Mouse (Mus musculus) liver, embryonic 13.5 days (tissue): ENCODE measurements around the gene Hmgn1. TPM values are rescaled to one million over a fixed set of nuclear protein-coding genes. Genes with fewer than 3 reads are reported as not detected.
A peak's percentile ranks its signal among the peaks of the same experiment; 100 is the strongest.
"Not testable (repeated sequence)": the region's sequence is repeated elsewhere in the genome, so short reads cannot be mapped to it uniquely, and the experiment has no call there.

Source experiments
- ATAC-seq: fragments of 200-750 bp; cut with Nextera tagmentation; 2 replicates; pipeline ENCODE4 v1.8.0; 2017; ENCODE audit warnings: low read depth, mild to moderate bottlenecking, moderate number of reproducible peaks, moderate library complexity
- DNase-seq: peaks from one replicate; pipeline ENCODE4 v3.0.0; 2022
- H3K27ac ChIP-seq: fragments of 300-500 bp; sonication (generic); 2 replicates; pipeline ENCODE4 v1.5.1; 2015; ENCODE audit warnings: moderate library complexity, mild to moderate bottlenecking, inconsistent platforms
- H3K27me3 ChIP-seq: fragments of 300-500 bp; sonication (generic); 2 replicates; pipeline ENCODE4 v1.6.1; 2015; ENCODE audit warnings: mild to moderate bottlenecking, inconsistent platforms
- H3K36me3 ChIP-seq: fragments of 300-500 bp; sonication (generic); 2 replicates; pipeline ENCODE4 v1.6.1; 2015; ENCODE audit warnings: mild to moderate bottlenecking, inconsistent platforms
- H3K4me1 ChIP-seq: fragments of 300-500 bp; sonication (generic); replicated peaks from 2 replicates; pipeline ENCODE4 v1.6.1; 2015; ENCODE audit warnings: inconsistent platforms
- H3K4me2 ChIP-seq: fragments of 300-500 bp; sonication (generic); 2 replicates; pipeline ENCODE4 v1.6.1; 2015; ENCODE audit warnings: inconsistent platforms, mild to moderate bottlenecking, moderate library complexity
- H3K4me3 ChIP-seq: fragments of 300-500 bp; sonication (generic); replicated peaks from 2 replicates; pipeline ENCODE4 v1.5.1; 2015; ENCODE audit warnings: mild to moderate bottlenecking, inconsistent platforms
- H3K9ac ChIP-seq: fragments of 300-500 bp; sonication (generic); 2 replicates; pipeline ENCODE4 v1.6.1; 2015; ENCODE audit warnings: mild to moderate bottlenecking, inconsistent platforms
- H3K9me3 ChIP-seq: fragments of 300-500 bp; sonication (generic); replicated peaks from 2 replicates; pipeline ENCODE4 v1.6.1; 2016; ENCODE audit warnings: inconsistent platforms
- WGBS: fragments of 180-500 bp; shearing (Covaris S2); methylation state at CpG from one replicate; pipeline ENCODE4 v1.1.7; 2015; ENCODE audit not compliant: insufficient replicate concordance; 5-methylcytosine and 5-hydroxymethylcytosine counted together
- polyA plus RNA-seq: library from polyadenylated mRNA; unstranded; fragments of >200 nt; fragmentation: Nextera tagmentation; extraction: Ambion mirVana; gene quantifications from 2 replicates; pipeline ENCODE4 v1.2.1, GENCODE M21; 2015

Gene Hmgn1
- polyA plus RNA-seq, 1 experiment from 2014 or later, result 173 TPM

- Histone ChIP-seq H3K36me3 (peaks cover 34% of the 10 kb centered on the region), H3K27me3 (peaks cover 13% of the 10 kb centered on the region), H3K4me3 (peak overlapping the region; percentile 79), H3K4me2 (peak overlapping the region; percentile 91), H3K9me3 (no peaks in the 10 kb centered on the region), H3K9ac (peak overlapping the region; percentile 84), H3K4me1 (peaks cover 40% of the 10 kb centered on the region), H3K27ac (peak overlapping the region; percentile 73)
- WGBS, result 1% methylated on average over 47 of the region's 52 CpGs
- ATAC-seq (peak; percentile 37), DNase-seq (no peak)
Observed at GRCm38 (mm10) chr16:96127288-96127656, 257 bp downstream of the Hmgn1 start.

DNA sequence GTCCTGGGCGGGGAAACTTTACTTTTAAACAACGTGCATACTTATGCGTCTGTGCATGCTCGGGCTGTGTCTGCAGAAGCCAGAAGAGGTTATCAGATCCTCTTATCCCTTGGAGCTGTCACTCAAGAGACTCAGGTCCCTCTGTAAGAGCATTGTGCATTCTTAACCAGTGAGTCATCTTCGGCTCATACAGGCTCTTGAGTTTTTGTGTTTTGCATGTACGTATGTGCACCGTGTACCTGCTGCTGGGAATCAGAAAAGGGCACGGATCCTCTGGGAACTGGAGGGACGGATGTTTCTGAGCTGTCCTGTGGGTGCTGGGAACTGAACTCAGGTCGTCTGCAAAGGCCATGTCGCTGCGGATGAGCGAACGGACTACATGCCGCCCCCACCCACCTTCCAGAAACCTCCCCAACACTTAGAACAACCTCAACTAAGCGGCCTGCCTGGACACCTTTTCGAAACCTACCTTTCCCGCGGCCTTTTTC is 801 bp downstream of the Hmgn1 start:
- Histone ChIP-seq H3K27me3 (peaks cover 13% of the 10 kb centered on the region), H3K4me3 (peak overlapping the region; percentile 79), H3K4me1 (peaks cover 40% of the 10 kb centered on the region), H3K9ac (peak overlapping the region; percentile 84), H3K36me3 (peaks cover 35% of the 10 kb centered on the region), H3K4me2 (peak overlapping the region; percentile 91), H3K9me3 (no peaks in the 10 kb centered on the region), H3K27ac (peak overlapping the region; percentile 73)
- no peak for ATAC-seq
- WGBS, result 3% methylated on average over 19 of the region's 19 CpGs
- no peak for DNase-seq

GRCm38 (mm10) chr16:96120022-96120623 is 7.4 kb downstream of the Hmgn1 start:
- Histone ChIP-seq H3K4me1 (peaks cover 5% of the 10 kb centered on the region; the same call in 1 of the 2 replicates), H3K4me3 (no peak overlapping the region), H3K9me3 (no peaks in the 10 kb centered on the region), H3K36me3 (peaks cover 40% of the 10 kb centered on the region), H3K27me3 (no peaks in the 10 kb centered on the region), H3K9ac (no peak overlapping the region), H3K4me2 (no peak overlapping the region), H3K27ac (no peak overlapping the region)
- DNase-seq (no peak), ATAC-seq (no peak)
- WGBS, result 52% methylated on average over 4 of the region's 4 CpGs

GRCm38 (mm10) chr16:96114729-96115128 is 12.8 kb downstream of the Hmgn1 start:
- Histone ChIP-seq H3K4me3 (no peak overlapping the region), H3K9ac (no peak overlapping the region), H3K36me3 (no peaks in the 10 kb centered on the region), H3K9me3 (no peaks in the 10 kb centered on the region), H3K27me3 (no peaks in the 10 kb centered on the region), H3K4me2 (no peak overlapping the region), H3K4me1 (no peaks in the 10 kb centered on the region), H3K27ac (no peak overlapping the region)
- no peak for ATAC-seq
- no peak for DNase-seq
- 34% methylated on average over 4 of the region's 4 CpGs for WGBS

- Histone ChIP-seq H3K27ac (no peak overlapping the region), H3K4me3 (no peak overlapping the region), H3K4me1 (no peaks in the 10 kb centered on the region), H3K27me3 (no peaks in the 10 kb centered on the region), H3K9ac (no peak overlapping the region), H3K4me2 (no peak overlapping the region), H3K36me3 (no peaks in the 10 kb centered on the region), H3K9me3 (no peaks in the 10 kb centered on the region)
- DNase-seq, result no peak
- no peak for ATAC-seq
- WGBS, result 33% methylated on average over 2 of the region's 2 CpGs
Observed at GRCm38 (mm10) chr16:96112769-96113168, 14.8 kb downstream of the Hmgn1 start.

DNA sequence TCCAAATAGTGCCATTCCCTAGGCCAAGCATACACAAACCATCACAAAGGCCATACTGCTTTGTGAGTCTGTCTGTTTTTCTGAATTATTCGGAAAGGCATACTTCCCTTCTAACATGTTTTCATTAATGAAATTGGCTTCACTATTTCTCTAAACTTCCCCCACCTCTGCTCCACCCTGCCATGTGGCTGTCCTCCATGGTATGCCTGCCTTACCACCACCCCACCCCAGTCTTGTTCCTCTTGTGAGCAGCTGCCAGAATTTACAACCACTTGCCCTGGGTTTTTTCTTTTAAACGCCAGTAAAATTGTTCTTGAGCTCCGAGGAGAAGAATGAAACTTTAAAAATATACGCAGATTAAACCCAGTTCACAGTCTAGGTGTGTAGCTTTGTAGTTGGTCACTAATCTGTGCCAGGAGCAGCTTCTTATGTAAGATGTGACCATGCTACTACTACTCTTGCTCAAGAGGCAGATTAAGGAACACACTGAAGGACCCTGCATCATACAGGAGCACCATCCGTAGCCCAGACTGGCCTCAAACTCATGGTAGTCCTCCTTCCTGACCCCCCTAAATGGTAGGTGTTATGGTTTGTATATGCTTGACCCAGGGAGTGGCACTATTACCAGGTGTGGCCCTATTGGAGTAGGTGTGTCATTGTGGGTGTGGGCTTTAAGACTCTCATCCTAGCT is 16.7 kb downstream of the Hmgn1 start:
- ATAC-seq (no peak), DNase-seq (no peak)
- Histone ChIP-seq H3K36me3 (no peaks in the 10 kb centered on the region), H3K27ac (no peak overlapping the region), H3K9me3 (no peaks in the 10 kb centered on the region), H3K9ac (no peak overlapping the region), H3K27me3 (no peaks in the 10 kb centered on the region), H3K4me1 (no peaks in the 10 kb centered on the region), H3K4me2 (no peak overlapping the region), H3K4me3 (no peak overlapping the region)
- WGBS, result 61% methylated on average over 5 of the region's 5 CpGs

GRCm38 (mm10) chr16:96109673-96110072 is 17.9 kb downstream of the Hmgn1 start:
- H3K27ac ChIP-seq, result no peak overlapping the region
- WGBS, result 46% methylated on average over 4 of the region's 4 CpGs

GRCm38 (mm10) chr16:96103036-96103435 is 24.5 kb downstream of the Hmgn1 start:
- no peak for ATAC-seq
- no peak for DNase-seq
- WGBS, result 26% methylated on average over 2 of the region's 2 CpGs

More at GRCm38 (mm10) chr16:96109673-96110072, 17.9 kb downstream of the Hmgn1 start:
- Histone ChIP-seq H3K27me3 (no peaks in the 10 kb centered on the region), H3K9ac (no peak overlapping the region), H3K36me3 (no peaks in the 10 kb centered on the region), H3K4me2 (no peak overlapping the region), H3K9me3 (no peaks in the 10 kb centered on the region), H3K4me3 (no peak overlapping the region), H3K4me1 (no peaks in the 10 kb centered on the region)
- ATAC-seq (no peak), DNase-seq (no peak)

GRCm38 (mm10) chr16:96097811-96098210 is 29.7 kb downstream of the Hmgn1 start:
- not testable (repeated sequence) for H3K4me2 ChIP-seq, H3K27me3 ChIP-seq, H3K36me3 ChIP-seq, H3K9ac ChIP-seq, H3K9me3 ChIP-seq, DNase-seq, H3K27ac ChIP-seq, ATAC-seq, H3K4me3 ChIP-seq, H3K4me1 ChIP-seq

More at GRCm38 (mm10) chr16:96103036-96103435, 24.5 kb downstream of the Hmgn1 start:
- Histone ChIP-seq H3K36me3 (no peaks in the 10 kb centered on the region), H3K27me3 (no peaks in the 10 kb centered on the region), H3K9ac (no peak overlapping the region), H3K9me3 (no peaks in the 10 kb centered on the region), H3K27ac (no peak overlapping the region), H3K4me1 (no peaks in the 10 kb centered on the region), H3K4me3 (no peak overlapping the region), H3K4me2 (no peak overlapping the region)

DNA sequence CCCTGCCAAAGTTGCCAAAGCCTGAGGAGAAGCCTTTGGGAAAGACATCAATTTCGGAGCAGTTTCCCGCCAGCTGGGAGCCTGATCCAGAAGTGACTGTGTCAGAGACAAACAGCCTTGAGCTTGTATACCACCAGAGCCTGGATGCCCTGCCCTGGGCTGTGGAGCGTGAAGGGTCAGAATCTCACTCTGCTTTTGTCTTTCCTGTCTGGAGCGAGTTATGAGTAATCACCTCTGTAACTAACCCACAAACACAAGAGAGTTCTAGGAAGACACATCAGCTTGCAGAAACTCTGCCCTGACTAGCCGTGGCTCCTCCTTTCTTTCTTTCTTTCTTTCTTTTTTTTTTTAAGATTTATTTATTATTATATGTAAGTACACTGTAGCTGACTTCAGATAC is 31.6 kb downstream of the Hmgn1 start:
- peaks cover 4% of the 10 kb centered on the region; the same call in 1 of the 2 replicates for H3K4me1 ChIP-seq
- H3K9me3 ChIP-seq, result no peaks in the 10 kb centered on the region
- no peaks in the 10 kb centered on the region for H3K36me3 ChIP-seq
- DNase-seq (no peak), ATAC-seq (no peak)
- no peaks in the 10 kb centered on the region for H3K27me3 ChIP-seq
- no peak overlapping the region for H3K4me3 ChIP-seq
- no peak overlapping the region for H3K27ac ChIP-seq
- H3K4me2 ChIP-seq, result no peak overlapping the region
- WGBS, result 69% methylated on average over 5 of the region's 5 CpGs
- H3K9ac ChIP-seq, result no peak overlapping the region

- WGBS, result 35% methylated on average over 9 of the region's 9 CpGs
- Histone ChIP-seq H3K27ac (no peak overlapping the region), H3K4me2 (no peak overlapping the region), H3K4me1 (peaks cover 4% of the 10 kb centered on the region; the same call in 1 of the 2 replicates), H3K4me3 (no peak overlapping the region), H3K27me3 (no peaks in the 10 kb centered on the region), H3K9me3 (no peaks in the 10 kb centered on the region), H3K9ac (no peak overlapping the region), H3K36me3 (no peaks in the 10 kb centered on the region)
- 0 out of 2 replicates have a peak, but pooled peaks have one; percentile 23 for ATAC-seq
- no peak for DNase-seq
Observed at GRCm38 (mm10) chr16:96091515-96092504, 35.7 kb downstream of the Hmgn1 start.
